Mouse (Mus musculus) liver, embryonic 14.5 days (tissue): ENCODE measurements around the gene Fgfrl1. TPM values are rescaled to one million over a fixed set of nuclear protein-coding genes. Genes with fewer than 3 reads are reported as not detected.

ENCODE experiments used
- ATAC-seq: fragments of 200-750 bp; cut with Nextera tagmentation; 2 replicates; pipeline ENCODE4 v1.8.0; 2017; ENCODE audit warnings: moderate number of reproducible peaks, mild to moderate bottlenecking, moderate library complexity; ENCODE audit not compliant: insufficient read depth
- DNase-seq, 3 experiments: peaks; one replicate each; pipeline ENCODE4 v3.0.0-alpha.2; 2012 to 2013; ENCODE audit warnings: low read depth in 3 of 3, low spot score in 3 of 3
- H3K27ac ChIP-seq: fragments of 300-500 bp; sonication (generic); 2 replicates; pipeline ENCODE4 v1.5.1; 2014; ENCODE audit warnings: moderate library complexity, mild to moderate bottlenecking, control low read depth, inconsistent platforms
- H3K27me3 ChIP-seq: fragments of 300-500 bp; sonication (generic); 2 replicates; pipeline ENCODE4 v1.6.1; 2014; ENCODE audit warnings: mild to moderate bottlenecking, low read length, moderate library complexity; ENCODE audit not compliant: control insufficient read depth, insufficient read depth
- H3K36me3 ChIP-seq: fragments of 300-500 bp; sonication (generic); replicated peaks from 2 replicates; pipeline ENCODE4 v1.6.1; 2014; ENCODE audit warnings: low read depth; ENCODE audit not compliant: control insufficient read depth, insufficient read depth
- H3K4me1 ChIP-seq, 2 experiments: fragments of 200-500 bp in 1 of 2; fragments of 300-500 bp in 1 of 2; sonication (generic) in 1 of 2; replicated peaks; 2 replicates each; pipeline ENCODE4 v1.6.1; 2012 to 2014; ENCODE audit warnings: antibody characterized with exemption in 1 of 2, inconsistent platforms in 1 of 2, low read length in 1 of 2; ENCODE audit not compliant: control insufficient read depth in 2 of 2, insufficient read depth in 2 of 2
- H3K4me2 ChIP-seq: fragments of 300-500 bp; sonication (generic); 2 replicates; pipeline ENCODE4 v1.6.1; 2014; ENCODE audit warnings: low read depth, mild to moderate bottlenecking, control low read depth, moderate library complexity
- H3K4me3 ChIP-seq, 2 experiments: fragments of 200-500 bp in 1 of 2; fragments of 300-500 bp in 1 of 2; sonication (generic) in 1 of 2; 2 replicates each; pipeline ENCODE4 v1.5.1; 2012 to 2014; ENCODE audit warnings: low read depth in 2 of 2, low read length in 2 of 2, mild to moderate bottlenecking in 2 of 2, control low read depth in 1 of 2, inconsistent platforms in 1 of 2, moderate library complexity in 1 of 2; ENCODE audit not compliant: insufficient read depth in 1 of 2
- H3K9ac ChIP-seq: fragments of 300-500 bp; sonication (generic); replicated peaks from 2 replicates; pipeline ENCODE4 v1.6.1; 2014; ENCODE audit warnings: mild to moderate bottlenecking, control low read depth, moderate library complexity
- H3K9me3 ChIP-seq: fragments of 300-500 bp; sonication (generic); 2 replicates; pipeline ENCODE4 v1.6.1; 2016; ENCODE audit warnings: low read length, mixed read lengths; ENCODE audit not compliant: control insufficient read depth
- CTCF ChIP-seq: IDR thresholded peaks from 2 replicates; pipeline ENCODE4 v1.5.1; 2016; ENCODE audit warnings: antibody characterized with exemption, low read depth, control low read depth
- EP300 ChIP-seq: IDR thresholded peaks from 2 replicates; pipeline ENCODE4 v1.6.1; 2016; ENCODE audit warnings: antibody characterized with exemption, low read depth
- WGBS: fragments of 180-500 bp; shearing (Covaris S2); extraction: QIAGEN DNeasy Blood & Tissue Kit; methylation state at CpG from one replicate; pipeline ENCODE4 v1.1.7; 2014; ENCODE audit not compliant: insufficient replicate concordance; 5-methylcytosine and 5-hydroxymethylcytosine counted together
- polyA plus RNA-seq, 2 experiments: library from polyadenylated mRNA; depleted of rRNA in 1 of 2; stranded (reverse) in 1 of 2; unstranded in 1 of 2; fragments of >200 nt; fragmentation: Nextera tagmentation in 1 of 2; extraction: Ambion mirVana in 1 of 2; gene quantifications; 2 replicates each; pipeline versions ENCODE4 v1.2.1 to v1.2.3; 2012 to 2014

Gene Fgfrl1
- polyA plus RNA-seq, 2 experiments = 5.9 to 11.0 TPM

- Histone ChIP-seq H3K27ac (no peak overlapping the region), H3K36me3 (no peaks in the 10 kb centered on the region), H3K27me3 (peaks cover 2% of the 10 kb centered on the region; the same call in 1 of the 2 replicates), H3K4me3 (no peak overlapping the region), H3K4me1 (peaks cover 4 to 16% of the 10 kb centered on the region in 2 experiments), H3K9me3 (no peaks in the 10 kb centered on the region), H3K9ac (no peak overlapping the region), H3K4me2 (no peak overlapping the region)
- no peak for DNase-seq
- TF ChIP-seq CTCF (no peak), EP300 (no peak)
- WGBS = 25% methylated on average over 3 of the region's 3 CpGs
- no peak for ATAC-seq
Measured at GRCm38 (mm10) chr5:108665066-108665465, 27.1 kb upstream of the Fgfrl1 start.

GRCm38 (mm10) chr5:108667370-108667769 lies 24.8 kb upstream of the Fgfrl1 start:
- Histone ChIP-seq H3K4me2 (no peak overlapping the region), H3K9ac (no peak overlapping the region), H3K27me3 (peaks cover 2% of the 10 kb centered on the region; the same call in 1 of the 2 replicates), H3K4me1 (peaks cover 4 to 13% of the 10 kb centered on the region in 2 experiments), H3K4me3 (no peak overlapping the region), H3K9me3 (no peaks in the 10 kb centered on the region), H3K36me3 (peaks cover 10% of the 10 kb centered on the region), H3K27ac (no peak overlapping the region)
- TF ChIP-seq EP300 (no peak), CTCF (no peak)
- ATAC-seq = no peak
- DNase-seq = no peak
- 80% methylated on average over 2 of the region's 2 CpGs for WGBS

DNA sequence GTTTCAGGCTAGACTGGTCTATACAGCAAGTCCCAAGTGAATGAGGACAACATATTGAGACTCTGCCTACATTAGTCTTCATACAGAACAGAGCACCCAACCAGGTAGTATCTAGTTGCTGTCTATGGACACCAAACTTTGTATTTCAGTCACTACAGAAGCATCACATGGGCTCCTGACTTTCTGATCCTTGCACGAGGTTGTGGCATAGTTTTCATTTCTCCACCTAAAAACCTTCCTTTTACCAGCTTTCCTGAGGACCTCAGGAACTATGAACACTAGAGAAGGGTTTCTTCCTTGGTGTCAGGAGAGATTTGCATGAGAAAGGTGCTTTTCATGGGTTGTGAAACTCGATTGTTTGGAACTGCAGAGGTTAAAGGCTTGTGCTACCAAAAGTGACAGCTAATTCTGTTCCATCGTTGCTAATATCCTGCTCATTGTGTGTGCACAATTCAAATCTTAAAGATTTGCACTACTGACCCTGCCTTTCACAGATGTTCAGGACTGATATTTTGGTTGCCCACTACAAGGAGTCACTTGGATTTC lies 23.7 kb upstream of the Fgfrl1 start:
- peak overlapping the region; percentile 84 for H3K9ac ChIP-seq
- ATAC-seq (no peak), DNase-seq (no peak)
- WGBS = 12% methylated on average over 3 of the region's 3 CpGs
- peak overlapping the region; percentile 90 for H3K4me2 ChIP-seq
- no peaks in the 10 kb centered on the region for H3K27me3 ChIP-seq
- TF ChIP-seq CTCF (no peak), EP300 (no peak)
- H3K36me3 ChIP-seq = peaks cover 14% of the 10 kb centered on the region
- no peak overlapping the region for H3K27ac ChIP-seq
- H3K4me1 ChIP-seq = peaks cover 4 to 15% of the 10 kb centered on the region in 2 experiments
- peak overlapping the region; percentile 63 to 82 for H3K4me3 ChIP-seq
- H3K9me3 ChIP-seq = no peaks in the 10 kb centered on the region

GRCm38 (mm10) chr5:108668977-108669936 lies 22.9 kb upstream of the Fgfrl1 start, which contains the start of gene Dgkq:
Gene Dgkq, minus strand, starts transcription at chr5:108669672.
- Histone ChIP-seq H3K9me3 (no peaks in the 10 kb centered on the region), H3K4me1 (peaks cover 8 to 22% of the 10 kb centered on the region in 2 experiments), H3K36me3 (peaks cover 19% of the 10 kb centered on the region), H3K27ac (peak within 1 kb of the TSS; percentile 62), H3K4me3 (peak within 1 kb of the TSS; percentile 63 to 82), H3K9ac (peak within 1 kb of the TSS; percentile 84), H3K27me3 (no peaks in the 10 kb centered on the region), H3K4me2 (peak within 1 kb of the TSS; percentile 90)
- TF ChIP-seq EP300 (no peak), CTCF (peak; percentile 86)
- 5% methylated on average over 43 of the region's 43 CpGs for WGBS
- ATAC-seq (peak; percentile 73), DNase-seq (peak; percentile 61 to 75 (median 63))

- Histone ChIP-seq H3K4me3 (peak overlapping the region; percentile 63 to 82; a peak in 3 of 4 replicates), H3K27me3 (no peaks in the 10 kb centered on the region), H3K9me3 (no peaks in the 10 kb centered on the region), H3K4me2 (peak overlapping the region; percentile 90), H3K27ac (peak overlapping the region; percentile 62), H3K9ac (no peak overlapping the region; the same call in 1 of the 2 replicates), H3K4me1 (peaks cover 9 to 28% of the 10 kb centered on the region in 2 experiments), H3K36me3 (peaks cover 19% of the 10 kb centered on the region)
- TF ChIP-seq EP300 (no peak), CTCF (no peak)
- no peak for DNase-seq
- no peak for ATAC-seq
- WGBS = 66% methylated on average over 9 of the region's 9 CpGs
Measured at GRCm38 (mm10) chr5:108669986-108670385, 22.2 kb upstream of the Fgfrl1 start.
